Mouse (Mus musculus) lung, adult 2 months (tissue): ENCODE measurements around the gene Tgfbr2.

Source experiments
- CTCF ChIP-seq: fragments of 200-500 bp; IDR thresholded peaks from 2 replicates; pipeline ENCODE4 v1.5.1; 2011; ENCODE audit warnings: mild to moderate bottlenecking, low read length, control low read depth; ENCODE audit not compliant: insufficient read depth
- POLR2A ChIP-seq: fragments of 200-500 bp; IDR thresholded peaks from 2 replicates; pipeline ENCODE4 v1.6.1; 2011; ENCODE audit warnings: low read depth, mild to moderate bottlenecking, control low read depth, low read length, borderline replicate concordance; ENCODE audit errors: extremely low read depth

DNA sequence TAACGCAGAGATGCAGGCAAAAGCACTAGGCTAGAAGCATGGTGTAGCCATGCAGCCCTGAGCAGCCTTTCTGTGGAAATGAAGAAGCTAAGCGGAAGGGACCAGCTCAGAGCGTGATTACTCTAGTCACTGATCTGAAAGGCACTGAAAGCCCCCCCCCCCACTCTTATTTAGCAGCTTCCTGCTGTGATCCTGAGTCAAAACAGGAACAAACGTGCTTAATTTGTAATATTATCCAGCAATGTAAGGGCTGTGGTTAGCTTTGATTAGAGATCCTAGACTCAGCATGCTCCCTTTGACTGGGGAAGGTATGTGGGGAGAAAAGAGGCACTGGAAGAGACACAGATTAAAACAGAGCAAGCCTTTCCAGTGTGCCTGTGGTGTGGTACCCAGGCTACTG lies 48.7 kb downstream of the Tgfbr2 start:
- TF ChIP-seq CTCF (no peak), POLR2A (no peak)
